Mouse (Mus musculus): Measurements from ENCODE around the gene Gbp6. TPM values are rescaled to one million over a fixed set of nuclear protein-coding genes. Genes with fewer than 3 reads are reported as not detected.
"Not testable (repeated sequence)": the region's sequence is repeated elsewhere in the genome, so short reads cannot be mapped to it uniquely, and the experiment has no call there.

Gene Gbp6
- 19.5 and 20.7 TPM in 2 replicates for polyA plus RNA-seq (2012; rRNA removed)

DNA sequence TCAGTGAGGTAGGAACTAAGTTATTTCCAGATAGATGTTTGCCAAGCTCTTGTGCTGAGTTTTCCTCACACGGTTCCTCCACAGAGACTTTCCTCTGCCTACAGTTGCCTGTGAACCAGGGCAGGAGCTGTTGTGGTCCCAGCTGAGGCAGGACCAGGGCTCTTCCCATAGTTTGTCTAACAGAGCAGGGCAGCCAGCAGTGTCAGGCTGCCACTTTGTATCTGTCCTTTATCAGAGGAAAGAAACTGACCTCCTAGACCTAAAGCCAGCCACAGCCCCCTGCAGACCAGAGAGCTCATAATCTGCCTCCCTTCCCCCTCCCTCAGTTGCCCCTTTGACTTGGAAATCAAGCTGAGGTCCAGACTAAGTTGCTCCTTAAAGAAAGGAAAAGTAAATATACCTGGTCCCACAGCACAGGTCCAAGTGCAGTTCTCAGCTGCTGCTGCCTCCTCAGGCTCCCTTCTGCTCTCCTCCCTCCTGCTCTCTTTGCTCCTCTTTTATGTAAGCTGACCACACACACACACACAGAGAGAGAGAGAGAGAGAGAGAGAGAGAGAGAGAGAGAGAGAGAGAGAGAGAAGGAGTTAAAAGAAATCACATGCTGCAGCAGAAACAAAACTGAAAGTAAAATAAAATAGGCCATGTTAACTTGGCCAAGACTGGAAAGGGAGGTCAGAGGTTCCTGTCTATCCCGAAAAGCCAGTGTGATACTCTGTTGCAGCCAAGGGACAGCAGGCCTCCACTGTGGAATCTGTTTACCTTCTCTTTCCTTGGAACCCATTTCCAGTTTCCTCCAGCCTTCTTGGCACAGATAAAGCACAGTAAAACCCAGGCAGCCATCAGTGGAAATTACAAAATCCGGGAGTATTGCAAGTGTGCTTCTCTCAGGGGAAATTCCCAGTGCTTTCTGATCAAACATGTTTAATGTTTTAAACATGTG lies at the start of gene Gbp6, which contains the start of gene Gm43302:
Gene Gbp6 (minus strand): TSS at position 473 of the 940 bp plus-strand sequence.
Gene Gm43302 (minus strand): TSS at position 470 of the 940 bp plus-strand sequence.
- not testable (repeated sequence) for H3K36me3 ChIP-seq (ENCODE audit: control insufficient read depth, insufficient read depth, low read length); H3K4me1 ChIP-seq (replicated peaks; ENCODE audit: control insufficient read depth, insufficient read depth, low read length); H3K27me3 ChIP-seq (ENCODE audit: control insufficient read depth, insufficient read depth, low read length); DNase-seq
- Histone ChIP-seq H3K27ac (ENCODE audit: control insufficient read depth, insufficient read depth, low read length) (peak within 1 kb of the TSS; percentile 14), H3K4me3 (ENCODE audit: control insufficient read depth, insufficient read depth, low read length) (peak within 1 kb of the TSS; percentile 32)
- 33% methylated on average over 3 of the region's 3 CpGs for WGBS

DNA sequence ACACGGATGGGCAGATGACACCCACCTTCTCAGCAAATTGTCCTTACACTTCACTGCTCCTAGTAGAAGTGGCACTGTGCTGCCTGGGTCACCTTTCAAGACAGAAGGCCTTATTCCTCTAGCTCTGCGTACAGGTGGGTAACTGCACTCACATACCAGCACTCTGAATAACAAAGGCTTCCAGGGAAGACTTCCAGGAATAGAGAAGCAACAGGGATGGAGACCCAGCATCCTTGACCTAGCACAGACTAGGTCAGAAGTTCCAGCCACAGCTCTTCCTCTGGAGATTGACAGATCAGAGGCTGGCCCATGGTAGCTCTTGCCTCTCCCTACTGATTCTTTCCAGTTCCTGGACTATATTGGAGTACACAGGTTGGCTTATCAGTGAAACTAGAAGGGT lies 47.8 kb upstream of the Gbp6 start:
- H3K4me3 ChIP-seq (ENCODE audit: control insufficient read depth, insufficient read depth, low read length): no peak overlapping the region
- WGBS: 97% methylated on average over 2 of the region's 2 CpGs
- no peak overlapping the region for H3K27ac ChIP-seq (ENCODE audit: control insufficient read depth, insufficient read depth, low read length)
- DNase-seq: no peak
- no peaks in the 10 kb centered on the region for H3K27me3 ChIP-seq (ENCODE audit: control insufficient read depth, insufficient read depth, low read length)
- H3K36me3 ChIP-seq (ENCODE audit: control insufficient read depth, insufficient read depth, low read length): no peaks in the 10 kb centered on the region
- TF ChIP-seq CTCF (IDR thresholded peaks at IDR 0.05; ENCODE audit: borderline replicate concordance, control insufficient read depth, extremely low read depth, insufficient read depth, low read length, poor library complexity) (no peak), POLR2A (IDR thresholded peaks at IDR 0.05; ENCODE audit: control insufficient read depth, extremely low read depth, insufficient read depth, low read length, poor library complexity) (no peak)
- H3K4me1 ChIP-seq (replicated peaks; ENCODE audit: control insufficient read depth, insufficient read depth, low read length): peaks cover 6% of the 10 kb centered on the region

GRCm38 (mm10) chr5:105322543-105322942 lies 29.0 kb upstream of the Gbp6 start:
- WGBS: 69% methylated on average over 2 of the region's 2 CpGs
- Histone ChIP-seq H3K27ac (ENCODE audit: control insufficient read depth, insufficient read depth, low read length) (no peak overlapping the region), H3K4me3 (ENCODE audit: control insufficient read depth, insufficient read depth, low read length) (no peak overlapping the region), H3K36me3 (ENCODE audit: control insufficient read depth, insufficient read depth, low read length) (no peaks in the 10 kb centered on the region), H3K27me3 (ENCODE audit: control insufficient read depth, insufficient read depth, low read length) (no peaks in the 10 kb centered on the region), H3K4me1 (replicated peaks; ENCODE audit: control insufficient read depth, insufficient read depth, low read length) (no peaks in the 10 kb centered on the region; the same call in 1 of the 2 replicates)
- DNase-seq: no peak
- TF ChIP-seq POLR2A (IDR thresholded peaks at IDR 0.05; ENCODE audit: control insufficient read depth, extremely low read depth, insufficient read depth, low read length, poor library complexity) (no peak), CTCF (IDR thresholded peaks at IDR 0.05; ENCODE audit: borderline replicate concordance, control insufficient read depth, extremely low read depth, insufficient read depth, low read length, poor library complexity) (no peak)

GRCm38 (mm10) chr5:105310941-105311340 lies 17.4 kb upstream of the Gbp6 start:
- H3K4me3 ChIP-seq (ENCODE audit: control insufficient read depth, insufficient read depth, low read length): no peak overlapping the region
- H3K27ac ChIP-seq (ENCODE audit: control insufficient read depth, insufficient read depth, low read length): no peak overlapping the region
- TF ChIP-seq POLR2A (IDR thresholded peaks at IDR 0.05; ENCODE audit: control insufficient read depth, extremely low read depth, insufficient read depth, low read length, poor library complexity) (no peak), CTCF (IDR thresholded peaks at IDR 0.05; ENCODE audit: borderline replicate concordance, control insufficient read depth, extremely low read depth, insufficient read depth, low read length, poor library complexity) (no peak)
- no peaks in the 10 kb centered on the region for H3K36me3 ChIP-seq (ENCODE audit: control insufficient read depth, insufficient read depth, low read length)
- DNase-seq: no peak
- H3K4me1 ChIP-seq (replicated peaks; ENCODE audit: control insufficient read depth, insufficient read depth, low read length): peaks cover 16% of the 10 kb centered on the region
- no peaks in the 10 kb centered on the region for H3K27me3 ChIP-seq (ENCODE audit: control insufficient read depth, insufficient read depth, low read length)
- 93% methylated on average over 2 of the region's 2 CpGs for WGBS

DNA sequence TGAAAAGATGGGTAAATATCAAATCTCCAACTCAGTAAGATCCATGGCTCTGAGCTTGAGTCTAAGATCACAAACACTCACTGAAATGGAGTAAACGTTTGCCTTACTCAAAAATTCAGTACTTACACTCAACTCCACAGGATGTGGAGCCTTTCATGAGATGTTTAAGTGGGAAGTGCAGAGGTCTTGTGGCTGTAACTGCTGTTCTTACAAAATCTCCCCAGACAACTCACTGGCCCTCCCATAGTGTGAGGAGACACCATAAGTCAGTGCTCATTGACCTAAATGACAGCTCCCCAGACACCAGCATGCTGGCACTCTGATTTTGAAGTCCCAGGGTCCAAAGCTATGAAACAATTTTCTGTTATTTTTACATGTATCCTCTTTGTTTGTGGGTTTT lies 15.7 kb upstream of the Gbp6 start:
- not testable (repeated sequence) for H3K36me3 ChIP-seq (ENCODE audit: control insufficient read depth, insufficient read depth, low read length); H3K27me3 ChIP-seq (ENCODE audit: control insufficient read depth, insufficient read depth, low read length); H3K27ac ChIP-seq (ENCODE audit: control insufficient read depth, insufficient read depth, low read length); DNase-seq; H3K4me3 ChIP-seq (ENCODE audit: control insufficient read depth, insufficient read depth, low read length)
- 2% methylated on average over 1 of the region's 1 CpGs for WGBS
- peaks cover 26% of the 10 kb centered on the region for H3K4me1 ChIP-seq (replicated peaks; ENCODE audit: control insufficient read depth, insufficient read depth, low read length)

- H3K27ac ChIP-seq (ENCODE audit: control insufficient read depth, insufficient read depth, low read length); H3K36me3 ChIP-seq (ENCODE audit: control insufficient read depth, insufficient read depth, low read length); H3K4me3 ChIP-seq (ENCODE audit: control insufficient read depth, insufficient read depth, low read length); H3K27me3 ChIP-seq (ENCODE audit: control insufficient read depth, insufficient read depth, low read length); DNase-seq: not testable (repeated sequence)
- H3K4me1 ChIP-seq (replicated peaks; ENCODE audit: control insufficient read depth, insufficient read depth, low read length): peaks cover 24% of the 10 kb centered on the region
Measured at GRCm38 (mm10) chr5:105306946-105307345, 13.4 kb upstream of the Gbp6 start.

DNA sequence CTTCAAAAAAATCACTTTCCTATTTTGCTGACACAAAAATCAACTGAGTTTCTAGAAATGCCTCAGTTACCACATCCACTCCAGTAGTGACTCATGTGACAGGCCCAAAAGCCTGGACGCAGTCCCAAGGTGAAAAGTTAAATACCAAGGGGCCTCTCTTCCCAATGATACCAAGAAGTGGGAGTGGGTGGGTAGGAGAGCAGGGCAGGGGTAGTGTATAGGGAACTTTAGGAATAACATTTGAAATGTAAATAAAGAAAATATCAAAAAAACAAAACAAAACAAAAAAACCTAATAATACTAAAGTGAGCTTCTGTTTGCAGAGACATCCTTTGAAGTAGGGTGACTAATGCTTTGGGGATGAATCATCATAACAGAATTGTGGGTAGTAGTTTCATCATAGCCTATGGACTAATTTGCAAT lies 12.7 kb upstream of the Gbp6 start:
- Histone ChIP-seq H3K4me3 (ENCODE audit: control insufficient read depth, insufficient read depth, low read length) (no peak overlapping the region), H3K4me1 (replicated peaks; ENCODE audit: control insufficient read depth, insufficient read depth, low read length) (peaks cover 28% of the 10 kb centered on the region), H3K27ac (ENCODE audit: control insufficient read depth, insufficient read depth, low read length) (peak overlapping the region; percentile 22; the same call in 1 of the 2 replicates), H3K27me3 (ENCODE audit: control insufficient read depth, insufficient read depth, low read length) (no peaks in the 10 kb centered on the region), H3K36me3 (ENCODE audit: control insufficient read depth, insufficient read depth, low read length) (no peaks in the 10 kb centered on the region)
- DNase-seq: no peak
- WGBS: 85% methylated on average over 1 of the region's 1 CpGs
- TF ChIP-seq CTCF (IDR thresholded peaks at IDR 0.05; ENCODE audit: borderline replicate concordance, control insufficient read depth, extremely low read depth, insufficient read depth, low read length, poor library complexity) (no peak), POLR2A (IDR thresholded peaks at IDR 0.05; ENCODE audit: control insufficient read depth, extremely low read depth, insufficient read depth, low read length, poor library complexity) (no peak)

DNA sequence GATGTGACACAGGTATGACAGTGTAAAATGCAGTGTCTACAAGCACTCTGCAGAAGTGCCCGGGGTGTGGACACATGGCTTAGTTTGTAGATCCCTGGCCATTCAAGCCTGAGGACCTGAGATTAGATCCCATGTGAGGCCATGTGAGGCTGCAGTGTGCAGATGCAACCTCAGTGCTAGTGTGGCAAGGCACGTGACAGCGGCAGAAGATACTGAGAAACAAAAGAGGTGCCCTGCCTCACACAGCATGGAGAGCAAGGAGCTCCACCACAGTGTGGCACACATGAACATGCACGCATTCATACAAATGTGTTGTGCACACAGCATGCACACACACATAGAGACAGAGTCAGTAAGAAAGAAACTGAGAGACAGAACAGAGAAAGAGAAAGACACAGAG lies 12.2 kb upstream of the Gbp6 start:
- 72% methylated on average over 4 of the region's 4 CpGs for WGBS
- Histone ChIP-seq H3K27ac (ENCODE audit: control insufficient read depth, insufficient read depth, low read length) (peak overlapping the region; percentile 80), H3K4me1 (replicated peaks; ENCODE audit: control insufficient read depth, insufficient read depth, low read length) (peaks cover 28% of the 10 kb centered on the region)
- H3K36me3 ChIP-seq (ENCODE audit: control insufficient read depth, insufficient read depth, low read length); H3K4me3 ChIP-seq (ENCODE audit: control insufficient read depth, insufficient read depth, low read length); H3K27me3 ChIP-seq (ENCODE audit: control insufficient read depth, insufficient read depth, low read length): not testable (repeated sequence)
- DNase-seq: peak; percentile 37
